Mouse (Mus musculus): ENCODE measurements around the gene Per1.

DNA sequence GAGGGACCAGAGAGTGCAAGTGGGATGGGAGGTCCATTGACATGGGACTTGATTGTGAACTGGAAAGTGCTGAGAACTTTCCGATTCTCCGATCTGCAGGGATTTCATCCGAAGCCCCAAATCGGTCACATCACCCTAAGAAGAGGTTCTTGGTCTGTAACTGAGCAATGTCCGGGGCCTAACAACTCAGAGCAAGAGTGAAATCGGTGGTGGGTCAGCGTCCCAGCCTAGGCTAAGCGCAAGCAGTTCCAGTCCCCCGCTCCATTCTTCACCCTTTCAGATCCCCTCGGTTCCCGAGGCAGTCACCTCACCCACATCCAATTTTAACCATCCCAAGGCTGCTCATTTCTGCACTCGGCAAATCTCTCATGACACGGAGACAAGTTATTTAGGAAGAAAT is 24.9 kb upstream of the Per1 start:
- no peak for TF ChIP-seq CTCF (IDR thresholded peaks at IDR 0.05; ENCODE audit: borderline replicate concordance, extremely low read depth, insufficient read depth, insufficient read length)
- no peak for TF ChIP-seq POLR2A (IDR thresholded peaks at IDR 0.05; ENCODE audit: borderline replicate concordance, extremely low read depth, insufficient read depth, insufficient read length, poor library complexity, severe bottlenecking)

All from brain, embryonic 14.5 days (tissue).